11 mouse cellular contexts compared by ENCODE assay signal in the genomic region with DNA sequence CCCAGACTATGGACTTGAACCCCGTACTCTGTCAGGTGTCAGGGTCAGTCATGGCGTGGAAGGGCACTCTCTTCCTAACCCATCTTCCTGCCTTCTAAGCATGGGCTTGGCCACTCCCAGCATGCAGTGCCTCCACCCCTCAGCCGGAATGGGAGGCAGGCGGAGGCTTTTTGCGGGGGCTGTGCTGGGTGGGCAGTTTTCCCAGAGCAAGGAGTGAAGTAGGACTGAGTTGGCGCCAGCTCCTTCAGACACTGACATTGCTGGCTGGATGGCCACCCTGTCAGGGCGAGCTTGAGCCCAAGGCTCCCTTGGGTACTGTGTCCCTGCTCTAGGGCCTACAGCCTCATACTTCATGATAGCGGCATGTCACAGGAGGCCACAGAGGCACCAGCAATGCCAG. TPM values are rescaled to one million over a fixed set of nuclear protein-coding genes. Genes with fewer than 3 reads are reported as not detected.
DNase-seq lines count a peak whose midpoint lies in the region; ATAC-seq lines count a peak whose summit lies in the region.
"Had no signal": no experiment of that assay in that cellular context is flagged by ENCODE, and none has a peak within 500 bp of the region (broad histone marks: within the 10 kb centered on the region; RNA-seq: fewer than 3 reads in every experiment).

Gene Tcf23 (plus strand): TSS at position 247 of the 400 bp plus-strand sequence.

- no peaks in the 10 kb centered on the region for H3K36me3 ChIP-seq in midbrain, embryonic 13.5 days
- H3K36me3 ChIP-seq in liver, embryonic 11.5 days (ENCODE audit: control insufficient read depth, insufficient read depth, low read length), result no peaks in the 10 kb centered on the region
- H3K36me3 ChIP-seq: liver, embryonic 13.5 days had no signal

- H3K27ac ChIP-seq in midbrain, embryonic 13.5 days, result no peak within 1 kb of the TSS
- no peak within 1 kb of the TSS for H3K27ac ChIP-seq in liver, embryonic 11.5 days (ENCODE audit: low read depth, low read length)
- H3K27ac ChIP-seq: liver, embryonic 13.5 days had no signal

- H3K9ac ChIP-seq in midbrain, embryonic 13.5 days (replicated peaks), result no peak within 1 kb of the TSS
- H3K9ac ChIP-seq in liver, embryonic 11.5 days (ENCODE audit: low read depth, low read length), result no peak within 1 kb of the TSS
- H3K9ac ChIP-seq: liver, embryonic 13.5 days had no signal

- no peaks in the 10 kb centered on the region for H3K9me3 ChIP-seq in midbrain, embryonic 13.5 days
- no peaks in the 10 kb centered on the region for H3K9me3 ChIP-seq in liver, embryonic 11.5 days (ENCODE audit: control insufficient read depth, low read length)
- H3K9me3 ChIP-seq: liver, embryonic 13.5 days had no signal

- no peak within 1 kb of the TSS for H3K4me2 ChIP-seq in midbrain, embryonic 13.5 days (replicated peaks)
- no peak within 1 kb of the TSS for H3K4me2 ChIP-seq in liver, embryonic 11.5 days
- H3K4me2 ChIP-seq: liver, embryonic 13.5 days had no signal

- WGBS in midbrain, embryonic 13.5 days, result 74% methylated on average over 8 of the region's 8 CpGs
- WGBS in liver, embryonic 11.5 days, result 66% methylated on average over 8 of the region's 8 CpGs

- DNase-seq in adrenal gland, postnatal 14 days, result peak; percentile 48
- DNase-seq in adrenal gland, adult 2 months, result no peak
- peak; percentile 46 to 53 for DNase-seq in right cerebral cortex, postnatal 10 days (ENCODE audit: low spot score in 2 of 2)
- DNase-seq in right cerebral cortex, postnatal 25 days, result no peak
- DNase-seq in lung, postnatal 10 days, result peak; percentile 79
- DNase-seq in urinary bladder, postnatal 4 days (ENCODE audit: low spot score in 2 of 2), result peak; percentile 81 to 83
- no peak for DNase-seq in liver, embryonic 11.5 days (ENCODE audit: low spot score)
- DNase-seq: liver, embryonic 13.5 days had no signal

- ATAC-seq in midbrain, embryonic 13.5 days, result no peak
- ATAC-seq in liver, embryonic 11.5 days (replicated peaks; ENCODE audit: low FRiP score), result no peak

- H3K27me3 ChIP-seq in midbrain, embryonic 13.5 days, result peaks cover 13% of the 10 kb centered on the region
- H3K27me3 ChIP-seq in liver, embryonic 11.5 days (replicated peaks; ENCODE audit: control insufficient read depth, insufficient read depth, low read length), result no peaks in the 10 kb centered on the region; the same call in none of the 2 replicates
- H3K27me3 ChIP-seq: liver, embryonic 13.5 days had no signal

- H3K4me1 ChIP-seq in midbrain, embryonic 13.5 days (replicated peaks), result no peaks in the 10 kb centered on the region
- 0 out of 2 replicates have a peak, but pooled peaks cover 10% of the 10 kb centered on the region for H3K4me1 ChIP-seq in liver, embryonic 11.5 days (replicated peaks; ENCODE audit: control insufficient read depth, insufficient read depth, low read length)

- H3K4me3 ChIP-seq in midbrain, embryonic 13.5 days (replicated peaks), result no peak within 1 kb of the TSS
- H3K4me3 ChIP-seq in liver, embryonic 11.5 days (ENCODE audit: low read depth, low read length), result no peak within 1 kb of the TSS
- H3K4me3 ChIP-seq: liver, embryonic 13.5 days had no signal

RNA-seq across cellular contexts. Expression of gene Tcf23, which starts in this region (rescaled TPM):
- total RNA-seq in adrenal gland, postnatal 14 days (2021), result 1.1 and 1.2 TPM in 2 replicates
- 1 to 10 TPM; 1.3 TPM for total RNA-seq in adrenal gland, adult 2 months (2021)
- polyA plus RNA-seq in adrenal gland, adult 2 months (2012; rRNA removed), result 0.77 and 0.78 TPM in 2 replicates
- not detected in 2 replicates for polyA plus RNA-seq in midbrain, embryonic 13.5 days (2015; fragmentation: Nextera tagmentation; extraction: Ambion mirVana)
- polyA plus RNA-seq in liver, embryonic 11.5 days (2014; fragmentation: Nextera tagmentation; extraction: Ambion mirVana), result 0.04 TPM in 2 replicates
- total RNA-seq: hematopoietic stem cell, adult 5-6 weeks; layer of hippocampus, postnatal 10 days had no signal

Comparison
In these comparisons a context has a peak if more than half of its experiments do, and no peak if none do; other contexts are left out.
1. DNase-seq: peak in adrenal gland, postnatal 14 days (single experiment), right cerebral cortex, postnatal 10 days (2 of 2), lung, postnatal 10 days (single experiment) and urinary bladder, postnatal 4 days (2 of 2); none in adrenal gland, adult 2 months (single experiment), right cerebral cortex, postnatal 25 days (single experiment) and liver, embryonic 11.5 days (single experiment).